Mouse (Mus musculus) limb, embryonic 14.5 days (tissue): ENCODE results near the gene Gse1. TPM values are rescaled to one million over a fixed set of nuclear protein-coding genes. Genes with fewer than 3 reads are reported as not detected.

Source experiments
- ATAC-seq: fragments of 200-750 bp; cut with Nextera tagmentation; 2 replicates; pipeline ENCODE4 v1.8.0; 2017; ENCODE audit warnings: low read depth, moderate number of reproducible peaks, moderate TSS enrichment; ENCODE audit not compliant: low FRiP score
- DNase-seq: peaks from one replicate; pipeline ENCODE4 v3.0.0-alpha.2; 2015; ENCODE audit warnings: low spot score
- H3K27ac ChIP-seq: fragments of 300-500 bp; sonication (generic); replicated peaks from 2 replicates; pipeline ENCODE4 v1.5.1; 2014; ENCODE audit warnings: low read depth, mild to moderate bottlenecking, low read length, moderate library complexity, mixed read lengths
- H3K27me3 ChIP-seq: fragments of 300-500 bp; sonication (generic); 2 replicates; pipeline ENCODE4 v1.6.1; 2014; ENCODE audit warnings: low read length, mixed read lengths; ENCODE audit not compliant: control insufficient read depth, insufficient read depth
- H3K36me3 ChIP-seq: fragments of 300-500 bp; sonication (generic); 2 replicates; pipeline ENCODE4 v1.6.1; 2014; ENCODE audit warnings: mild to moderate bottlenecking, low read length, moderate library complexity, mixed read lengths; ENCODE audit not compliant: control insufficient read depth, insufficient read depth
- H3K4me1 ChIP-seq: fragments of 300-500 bp; sonication (generic); 2 replicates; pipeline ENCODE4 v1.6.1; 2014; ENCODE audit warnings: antibody characterized with exemption, low read length, mixed read lengths; ENCODE audit not compliant: control insufficient read depth, insufficient read depth
- H3K4me2 ChIP-seq: fragments of 300-500 bp; sonication (generic); replicated peaks from 2 replicates; pipeline ENCODE4 v1.6.1; 2014; ENCODE audit warnings: low read depth, mild to moderate bottlenecking, low read length, moderate library complexity; ENCODE audit not compliant: severe bottlenecking
- H3K4me3 ChIP-seq: fragments of 300-500 bp; sonication (generic); replicated peaks from 2 replicates; pipeline ENCODE4 v1.5.1; 2014; ENCODE audit warnings: low read length
- H3K9ac ChIP-seq: fragments of 300-500 bp; sonication (generic); 2 replicates; pipeline ENCODE4 v1.6.1; 2014; ENCODE audit warnings: mild to moderate bottlenecking, low read depth, low read length, moderate library complexity; ENCODE audit not compliant: severe bottlenecking
- H3K9me3 ChIP-seq: fragments of 300-500 bp; sonication (generic); 2 replicates; pipeline ENCODE4 v1.6.1; 2016; ENCODE audit warnings: low read length; ENCODE audit not compliant: control insufficient read depth
- POLR2A ChIP-seq: fragments of 200-500 bp; IDR thresholded peaks from 2 replicates; pipeline ENCODE4 v1.8.0; 2012; ENCODE audit warnings: inconsistent platforms, mild to moderate bottlenecking, moderate library complexity, borderline replicate concordance; ENCODE audit not compliant: insufficient read depth, insufficient read length; ENCODE audit errors: extremely low read depth
- WGBS: fragments of 180-500 bp; shearing (Covaris S2); extraction: QIAGEN DNeasy Blood & Tissue Kit; methylation state at CpG from one replicate; pipeline ENCODE4 v1.1.7; 2014; 5-methylcytosine and 5-hydroxymethylcytosine counted together
- polyA plus RNA-seq, 2 experiments: library from polyadenylated mRNA; depleted of rRNA in 1 of 2; stranded (reverse) in 1 of 2; unstranded in 1 of 2; fragments of >200 nt; fragmentation: Nextera tagmentation in 1 of 2; extraction: Ambion mirVana in 1 of 2; gene quantifications; 2 replicates each; pipeline versions ENCODE4 v1.2.1 to v1.2.3; 2012 to 2014

Gse1 gene
- polyA plus RNA-seq, 2 experiments: 10.3 to 32.6 TPM

- Histone ChIP-seq H3K9me3 (no peaks in the 10 kb centered on the region), H3K4me2 (0 out of 2 replicates have a peak overlapping the region, but pooled peaks have one; percentile 8), H3K4me3 (no peak overlapping the region), H3K9ac (0 out of 2 replicates have a peak overlapping the region, but pooled peaks have one; percentile 16), H3K36me3 (no peaks in the 10 kb centered on the region), H3K27ac (peak overlapping the region; percentile 53; the same call in 1 of the 2 replicates), H3K4me1 (peaks cover 26% of the 10 kb centered on the region), H3K27me3 (no peaks in the 10 kb centered on the region)
- no peak for TF ChIP-seq POLR2A
- WGBS: 25% methylated on average over 20 of the region's 20 CpGs
- ATAC-seq (peak; percentile 76), DNase-seq (peak; percentile 77)
Observed at GRCm38 (mm10) chr8:120322956-120323448, 94.7 kb downstream of the Gse1 start.

- TF ChIP-seq POLR2A: no peak
- no peaks in the 10 kb centered on the region for H3K27me3 ChIP-seq
- DNase-seq: peak; percentile 37
- 63% methylated on average over 3 of the region's 3 CpGs for WGBS
- no peak overlapping the region for H3K4me3 ChIP-seq
- no peak overlapping the region for H3K4me2 ChIP-seq
- no peak for ATAC-seq
- H3K9ac ChIP-seq: no peak overlapping the region
- no peaks in the 10 kb centered on the region for H3K9me3 ChIP-seq
- no peaks in the 10 kb centered on the region for H3K36me3 ChIP-seq
- peaks cover 20% of the 10 kb centered on the region for H3K4me1 ChIP-seq
- no peak overlapping the region for H3K27ac ChIP-seq
Observed at GRCm38 (mm10) chr8:120324555-120324954, 96.3 kb downstream of the Gse1 start.

GRCm38 (mm10) chr8:120325172-120325767 lies 97.0 kb downstream of the Gse1 start:
- Histone ChIP-seq H3K27me3 (no peaks in the 10 kb centered on the region), H3K36me3 (no peaks in the 10 kb centered on the region), H3K9ac (no peak overlapping the region), H3K4me1 (peaks cover 20% of the 10 kb centered on the region), H3K4me2 (no peak overlapping the region), H3K27ac (no peak overlapping the region), H3K9me3 (no peaks in the 10 kb centered on the region), H3K4me3 (no peak overlapping the region)
- no peak for DNase-seq
- no peak for TF ChIP-seq POLR2A
- no peak for ATAC-seq
- WGBS: 65% methylated on average over 5 of the region's 5 CpGs

- no peak for TF ChIP-seq POLR2A
- DNase-seq (no peak), ATAC-seq (no peak)
- Histone ChIP-seq H3K9me3 (no peaks in the 10 kb centered on the region), H3K9ac (no peak overlapping the region), H3K4me1 (peaks cover 30% of the 10 kb centered on the region), H3K4me2 (no peak overlapping the region), H3K27ac (no peak overlapping the region), H3K36me3 (no peaks in the 10 kb centered on the region), H3K27me3 (no peaks in the 10 kb centered on the region), H3K4me3 (no peak overlapping the region)
- WGBS: 74% methylated on average over 3 of the region's 3 CpGs
Observed at GRCm38 (mm10) chr8:120327131-120327554, 98.9 kb downstream of the Gse1 start.

- DNase-seq (no peak), ATAC-seq (no peak)
- Histone ChIP-seq H3K9me3 (no peaks in the 10 kb centered on the region), H3K4me1 (peaks cover 19% of the 10 kb centered on the region), H3K4me3 (no peak overlapping the region), H3K27ac (no peak overlapping the region), H3K36me3 (no peaks in the 10 kb centered on the region), H3K4me2 (no peak overlapping the region), H3K27me3 (no peaks in the 10 kb centered on the region), H3K9ac (no peak overlapping the region)
- no peak for TF ChIP-seq POLR2A
- 89% methylated on average over 13 of the region's 13 CpGs for WGBS
Observed at GRCm38 (mm10) chr8:120328361-120329022, 100.2 kb downstream of the Gse1 start.
